Mouse (Mus musculus) heart, postnatal 10 days (tissue): Measurements from ENCODE around the gene Klk8. TPM values are rescaled to one million over a fixed set of nuclear protein-coding genes. Genes with fewer than 3 reads are reported as not detected.

Source experiments
- DNase-seq, 2 experiments: peaks; one replicate each; pipeline ENCODE4 v3.0.0; 2021
- intact Hi-C: fragments of 180-260 bp; cut with DNase I; formaldehyde crosslinking; loops from one replicate; pipeline ENCODE4 v1.15.1; 2025
- total RNA-seq, 2 experiments: library from RNA; stranded (reverse); gene quantifications; 2 replicates each; pipeline ENCODE4 v1.2.3; 2021

The Klk8 gene
- total RNA-seq, 2 experiments from 2014 or later: 13.0 to 19.9 TPM

GRCm38 (mm10) chr7:43788096-43788495, 9.3 kb upstream of the Klk8 start:
- DNase-seq: no peak
- intact Hi-C loops: loop anchor here (2.0 kb wide), 1 partner anchor 107 kb away; no protein-coding TSS in a partner anchor

GRCm38 (mm10) chr7:43789295-43789694, 8.1 kb upstream of the Klk8 start:
- DNase-seq: no peak
- intact Hi-C loops: loop anchor here (2.0 kb wide), 1 partner anchor 106 kb away; no protein-coding TSS in a partner anchor

GRCm38 (mm10) chr7:43791591-43791990, 5.8 kb upstream of the Klk8 start, which contains the start of gene Klk9:
TSS of gene Klk9 (plus strand) at chr7:43791891.
- intact Hi-C loops: no loop called here
- no peak for DNase-seq

GRCm38 (mm10) chr7:43796355-43796754, 1.0 kb upstream of the Klk8 start:
- peak; percentile 19 to 32 for DNase-seq

GRCm38 (mm10) chr7:43797844-43798462, 576 bp downstream of the Klk8 start:
- intact Hi-C loops: no loop called here
- peak; percentile 15 to 16 for DNase-seq

More at GRCm38 (mm10) chr7:43796355-43796754, 1.0 kb upstream of the Klk8 start:
- intact Hi-C loops: no loop called here

- intact Hi-C loops: no loop called here
- DNase-seq: no peak
These were observed 2.5 kb downstream of the Klk8 start for GRCm38 (mm10) chr7:43799876-43800275.

- intact Hi-C loops: no loop called here
These were observed 13.6 kb downstream of the Klk8 start, which contains the start of gene Klk7 for GRCm38 (mm10) chr7:43810994-43811393. TSS of gene Klk7 (plus strand) at chr7:43811294.

GRCm38 (mm10) chr7:43815211-43815610, 17.8 kb downstream of the Klk8 start:
- DNase-seq: no peak

More at GRCm38 (mm10) chr7:43810994-43811393, 13.6 kb downstream of the Klk8 start, which contains the start of gene Klk7:
- no peak for DNase-seq

GRCm38 (mm10) chr7:43816746-43817145, 19.4 kb downstream of the Klk8 start:
- DNase-seq: no peak
- intact Hi-C loops: no loop called here

More at GRCm38 (mm10) chr7:43815211-43815610, 17.8 kb downstream of the Klk8 start:
- intact Hi-C loops: no loop called here

GRCm38 (mm10) chr7:43821581-43821980, 24.2 kb downstream of the Klk8 start:
- DNase-seq: no peak
- intact Hi-C loops: no loop called here

GRCm38 (mm10) chr7:43824199-43824598, 26.8 kb downstream of the Klk8 start, which contains the start of gene Klk6:
TSS of gene Klk6 (plus strand) at chr7:43824499.
- no peak for DNase-seq
- intact Hi-C loops: no loop called here

GRCm38 (mm10) chr7:43826056-43826455, 28.7 kb downstream of the Klk8 start:
- DNase-seq: no peak

GRCm38 (mm10) chr7:43827706-43828105, 30.3 kb downstream of the Klk8 start:
- no peak for DNase-seq
- intact Hi-C loops: no loop called here

More at GRCm38 (mm10) chr7:43826056-43826455, 28.7 kb downstream of the Klk8 start:
- intact Hi-C loops: no loop called here

GRCm38 (mm10) chr7:43829006-43829405, 31.6 kb downstream of the Klk8 start:
- intact Hi-C loops: no loop called here
- DNase-seq: no peak

GRCm38 (mm10) chr7:43841701-43842100, 44.3 kb downstream of the Klk8 start, which contains the start of gene Klk5:
TSS of gene Klk5 (plus strand) at chr7:43841971.
- no peak for DNase-seq
- intact Hi-C loops: no loop called here

- DNase-seq: no peak
- intact Hi-C loops: no loop called here
These were observed 46.4 kb downstream of the Klk8 start for GRCm38 (mm10) chr7:43843801-43844200.

- no peak for DNase-seq
- intact Hi-C loops: no loop called here
These were observed 54.2 kb downstream of the Klk8 start for GRCm38 (mm10) chr7:43851616-43852015.

Other genes starting within 250 kb of the Klk8 start
- gene Zfp658, start 235.3 kb upstream of the Klk8 start, total RNA-seq: 1 to 10 TPM in 1 of 2 experiments, under 1 TPM in 1; 0.81 to 1.5 TPM
- 1 to 10 TPM; 9.2 to 9.5 TPM for gene Zfp719, start 218.0 kb upstream of the Klk8 start, total RNA-seq
- gene Zfp819, start 190.4 kb upstream of the Klk8 start, total RNA-seq: not detected
- not detected for gene Ceacam18, start 162.9 kb upstream of the Klk8 start, total RNA-seq
- gene Siglece, start 137.4 kb upstream of the Klk8 start, total RNA-seq: under 1 TPM; 0.81 to 0.94 TPM
- gene Ctu1, start 125.6 kb upstream of the Klk8 start, total RNA-seq: 1 to 10 TPM; 4.8 to 5.4 TPM
- gene Klk14, start 107.2 kb upstream of the Klk8 start, total RNA-seq: not detected
- gene Klk13, start 85.0 kb upstream of the Klk8 start, total RNA-seq: not detected
- gene Klk12, start 28.7 kb upstream of the Klk8 start, total RNA-seq: not detected
- not detected for gene Klk11, start 23.0 kb upstream of the Klk8 start, total RNA-seq
- not detected for gene Klk10, start 16.5 kb upstream of the Klk8 start, total RNA-seq
- gene Klk9, start 5.7 kb upstream of the Klk8 start, total RNA-seq: not detected
- gene Klk7, start 13.7 kb downstream of the Klk8 start, total RNA-seq: not detected
- not detected for gene Klk6, start 26.9 kb downstream of the Klk8 start, total RNA-seq
- gene Klk5, start 44.4 kb downstream of the Klk8 start, total RNA-seq: not detected
- not detected for gene Klk4, start 83.6 kb downstream of the Klk8 start, total RNA-seq
- not detected for gene Klk15, start 136.2 kb downstream of the Klk8 start, total RNA-seq
- gene Klk1b8, start 153.1 kb downstream of the Klk8 start, total RNA-seq: not detected
- gene Klk1b1, start 169.2 kb downstream of the Klk8 start, total RNA-seq: not detected
- not detected for gene Klk1b9, start 178.5 kb downstream of the Klk8 start, total RNA-seq
- not detected for gene Klk1b11, start 198.3 kb downstream of the Klk8 start, total RNA-seq
- gene Klk1b26, start 214.6 kb downstream of the Klk8 start, total RNA-seq: not detected